15 mouse cellular contexts compared by ENCODE assay signal in genomic region chr1:89543312-89543711, GRCm38 (mm10).
"Had no signal": no experiment of that assay in that cellular context is flagged by ENCODE, and none has a peak within 500 bp of the region (broad histone marks: within the 10 kb centered on the region; RNA-seq: fewer than 3 reads in every experiment).

No protein-coding gene starts in this region.

- DNase-seq: kidney, adult 8-10 months; kidney, postnatal 25 days; lung, embryonic 14.5 days; lung, postnatal 10 days; lung, postnatal 4 days; right cerebral cortex, adult 18-20 months; right cerebral cortex, postnatal 25 days; thymus, postnatal 36 days had no signal

- H3K27ac ChIP-seq: left cerebral cortex, adult 2 months; limb, embryonic 10.5 days; liver, embryonic 15.5 days had no signal

- H3K27me3 ChIP-seq: liver, embryonic 15.5 days; neural tube, embryonic 12.5 days had no signal

- H3K4me1 ChIP-seq: megakaryocyte, embryonic 14.5 days had no signal

- H3K36me3 ChIP-seq: limb, embryonic 10.5 days; liver, embryonic 15.5 days; neural tube, embryonic 12.5 days had no signal

- H3K4me3 ChIP-seq: left cerebral cortex, adult 2 months; limb, embryonic 10.5 days; liver, embryonic 15.5 days; megakaryocyte, embryonic 14.5 days; myocyte; neural tube, embryonic 12.5 days had no signal

- H3K4me2 ChIP-seq: liver, embryonic 11.5 days; liver, embryonic 15.5 days; lung, embryonic 14.5 days; neural tube, embryonic 12.5 days had no signal

- H3K9ac ChIP-seq: liver, embryonic 15.5 days; lung, embryonic 14.5 days; neural tube, embryonic 12.5 days had no signal

- H3K9me3 ChIP-seq: limb, embryonic 10.5 days; liver, embryonic 15.5 days; neural tube, embryonic 12.5 days had no signal
